Mouse (Mus musculus) liver, adult 2 months (tissue): ENCODE results near the gene Gm20388.

Experiments used
- CTCF ChIP-seq: fragments of 200-500 bp; IDR thresholded peaks from 2 replicates; pipeline ENCODE4 v1.5.1; 2011; ENCODE audit warnings: low read depth, low read length, control low read depth
- POLR2A ChIP-seq: fragments of 200-500 bp; IDR thresholded peaks from 2 replicates; pipeline ENCODE4 v1.6.1; 2011; ENCODE audit warnings: low read length, control low read depth; ENCODE audit not compliant: insufficient read depth; ENCODE audit errors: extremely low read depth

GRCm38 (mm10) chr8:123349073-123349472, 3438.4 kb downstream of the Gm20388 start:
- TF ChIP-seq POLR2A: no peak
- no peak for TF ChIP-seq CTCF
